Mouse (Mus musculus) cerebellum, adult 9-11 months (tissue): Measurements from ENCODE around the gene Mrgprh.

Experiments
- DNase-seq: peaks from one replicate; pipeline ENCODE4 v3.0.0; 2022

The Mrgprh gene

GRCm38 (mm10) chr17:12925001-12925400 is 49.2 kb downstream of the Mrgprh start:
- no peak for DNase-seq

DNA sequence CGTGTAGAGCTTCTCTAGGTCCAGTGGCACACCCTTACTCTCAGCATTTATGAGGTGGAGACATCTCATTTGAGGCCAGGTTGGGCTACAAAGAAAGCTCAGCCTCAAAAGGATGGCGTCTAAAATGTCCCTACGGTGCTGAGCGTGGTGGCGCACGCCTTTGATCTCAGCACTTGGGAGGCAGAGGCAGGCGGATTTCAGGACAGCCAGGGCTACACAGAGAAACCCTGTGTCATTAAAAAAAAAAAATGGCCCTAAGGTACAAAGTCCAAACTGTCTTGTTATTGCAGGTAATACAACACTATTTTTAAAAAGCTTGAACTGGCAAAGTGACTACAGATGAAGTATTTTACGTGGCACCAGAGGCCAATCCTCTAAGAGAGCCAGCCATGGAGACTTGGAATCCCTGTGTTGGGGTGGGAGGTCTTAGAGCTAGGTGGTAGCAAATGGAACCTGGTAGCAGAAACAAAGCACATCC is 49.9 kb downstream of the Mrgprh start:
- no peak for DNase-seq
